Mouse (Mus musculus): ENCODE measurements around the gene Gss.

DNA sequence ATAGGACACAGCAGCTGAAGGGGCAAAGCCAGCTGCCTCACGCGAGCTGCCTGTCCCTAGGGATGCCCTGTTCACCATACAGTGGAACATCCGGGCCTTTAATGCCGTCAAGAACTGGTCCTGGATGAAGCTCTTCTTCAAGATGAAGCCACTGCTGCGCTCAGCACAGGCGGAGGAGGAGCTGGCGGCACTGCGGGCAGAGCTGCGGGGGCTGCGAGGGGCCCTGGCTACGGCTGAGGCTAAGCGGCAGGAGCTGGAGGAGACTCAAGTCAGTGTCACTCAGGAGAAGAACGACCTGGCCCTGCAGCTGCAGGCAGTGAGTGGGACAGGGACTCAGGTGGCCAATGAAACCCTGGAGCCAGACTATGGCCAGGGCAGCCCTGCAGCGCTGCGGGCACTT is 33.7 kb upstream of the Gss start:
- no peak for TF ChIP-seq POLR2A (IDR thresholded peaks at IDR 0.05; ENCODE audit: low read depth, low read length)
- no peak for TF ChIP-seq CTCF (IDR thresholded peaks at IDR 0.05; ENCODE audit: extremely low read depth, insufficient read length, insufficient replicate concordance, low read depth, low read length)

All from small intestine, adult 2 months (tissue).